Mouse (Mus musculus) cerebellum, adult 9-11 months (tissue): ENCODE data around the gene Hoxd4.

ENCODE experiments used
- DNase-seq: peaks from one replicate; pipeline ENCODE4 v3.0.0; 2022

Gene Hoxd4

DNA sequence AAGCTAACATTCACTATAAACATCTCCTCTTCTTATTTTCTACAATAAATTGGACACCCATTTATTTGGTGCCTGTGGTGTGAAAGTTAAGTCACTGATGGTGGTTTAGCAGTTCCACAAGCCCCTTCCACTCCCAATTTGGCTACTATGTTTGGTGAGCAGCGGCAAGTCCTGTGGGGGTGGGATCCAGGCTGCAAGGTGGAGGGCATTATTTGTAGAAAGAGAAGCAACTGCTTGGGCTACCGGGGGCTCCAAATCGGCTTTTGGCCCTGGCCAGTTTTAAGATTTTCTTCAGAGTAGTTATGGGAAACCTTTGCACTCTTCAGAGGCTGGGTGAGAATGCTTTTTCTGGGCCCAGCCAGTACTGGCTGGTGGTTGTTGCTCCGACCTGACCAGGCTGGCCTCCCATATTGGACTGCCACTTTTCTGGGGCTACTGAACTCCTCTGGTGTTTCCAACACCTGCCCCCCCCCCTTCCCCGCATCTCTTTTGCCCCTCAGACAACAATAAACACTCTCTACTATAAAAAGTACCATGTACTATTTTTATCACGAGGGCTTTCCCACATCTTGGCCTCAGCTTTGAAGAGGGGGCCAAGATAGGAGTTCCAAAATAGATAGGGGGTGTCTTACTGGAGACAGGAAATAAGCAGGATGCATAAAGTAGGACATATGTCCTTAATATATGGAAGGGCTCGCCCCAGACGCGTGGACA lies 20.2 kb downstream of the Hoxd4 start:
- no peak for DNase-seq

DNA sequence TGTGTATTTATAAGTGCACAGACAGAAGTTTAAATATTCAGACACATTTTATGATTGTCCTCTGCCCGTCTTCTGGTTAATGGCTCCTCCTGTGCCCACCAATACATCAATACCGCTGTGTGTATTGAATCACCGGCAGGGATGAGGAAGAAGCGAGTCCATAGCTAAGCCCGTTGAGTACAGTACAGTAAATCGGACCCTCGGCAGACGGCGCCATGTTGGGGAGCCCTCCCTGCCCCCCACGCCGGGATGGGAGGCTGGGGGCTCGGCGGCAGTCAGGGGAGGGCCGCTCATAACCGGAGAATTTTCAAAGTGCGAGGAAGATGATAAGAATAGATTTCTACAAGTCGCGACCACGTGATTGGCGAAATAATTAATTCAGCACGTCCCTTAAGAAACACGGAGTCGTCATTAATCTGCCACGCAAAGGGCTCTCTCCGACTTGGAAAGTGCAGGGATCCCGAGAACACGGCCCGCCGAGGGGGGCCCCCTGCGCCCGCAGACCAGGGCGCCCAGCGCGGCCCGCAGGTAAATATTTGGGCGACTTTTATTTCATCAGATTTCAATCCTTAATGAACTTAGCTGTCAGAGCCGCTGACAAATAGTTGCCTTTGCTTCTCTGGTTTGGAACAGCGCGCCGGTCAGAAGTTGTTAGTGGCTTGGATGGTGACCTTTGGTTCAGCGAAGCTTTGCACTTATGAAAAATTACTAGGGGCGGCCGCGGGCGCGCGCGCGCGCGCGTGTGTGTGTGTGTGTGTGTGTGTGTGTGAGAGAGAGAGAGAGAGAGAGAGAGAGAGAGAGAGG lies 21.0 kb downstream of the Hoxd4 start:
- DNase-seq = no peak

DNA sequence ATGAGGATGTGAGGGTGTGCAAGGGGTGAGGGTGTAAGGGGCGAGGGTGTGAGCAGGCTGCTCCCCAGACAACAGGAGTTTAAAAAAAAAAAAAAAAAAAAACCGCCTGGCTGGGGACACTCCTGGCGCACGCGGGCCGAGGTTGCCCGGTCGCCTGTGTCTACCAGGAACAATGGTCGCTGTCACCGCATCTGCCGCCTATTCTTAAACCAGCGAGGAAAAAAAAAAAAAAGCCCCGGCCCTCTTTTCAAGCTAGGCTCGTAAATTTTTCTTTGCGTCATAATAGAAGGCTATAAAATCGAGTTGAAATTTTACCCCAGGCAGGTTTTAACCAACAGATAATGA lies 21.6 kb downstream of the Hoxd4 start:
- DNase-seq = no peak

DNA sequence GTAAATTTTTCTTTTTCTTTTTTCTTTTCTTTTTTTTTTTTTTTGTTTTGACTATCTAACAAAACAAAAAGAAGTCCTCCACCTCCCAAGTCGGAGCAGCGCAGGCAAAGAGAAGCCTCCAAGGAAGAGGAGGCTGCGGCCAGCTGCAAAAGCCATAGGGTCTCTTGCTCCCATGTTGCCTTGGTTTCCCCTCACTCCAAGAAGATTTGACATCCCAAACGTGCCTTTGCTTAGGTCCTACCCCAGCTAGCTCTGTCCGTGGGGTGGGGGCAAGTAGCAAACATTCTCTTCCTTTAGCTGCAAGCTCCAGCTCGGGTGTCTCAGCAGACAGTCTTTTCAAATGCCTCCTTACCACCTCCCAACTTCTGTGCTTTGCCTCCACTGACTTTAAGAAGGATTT lies 22.0 kb downstream of the Hoxd4 start:
- DNase-seq = no peak

DNA sequence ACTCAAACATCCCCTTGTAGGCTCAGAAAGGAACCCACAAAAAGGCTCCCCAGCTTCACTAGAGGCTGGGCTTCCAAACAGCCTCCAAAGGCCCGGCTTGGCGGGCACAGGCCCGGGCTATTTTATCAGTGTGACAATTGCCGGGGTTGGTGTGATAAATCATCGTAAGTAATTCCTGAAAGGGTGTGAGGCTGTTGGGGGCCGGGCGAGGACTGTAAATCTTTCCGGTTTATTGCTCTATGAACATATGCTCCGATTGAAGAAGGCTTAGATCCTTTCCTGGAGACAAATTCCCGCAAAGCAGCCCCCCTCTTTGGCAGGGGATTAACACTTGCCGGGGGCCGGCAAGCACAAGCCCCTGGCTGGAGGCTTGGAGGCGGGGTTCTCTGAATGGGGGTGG lies 22.7 kb downstream of the Hoxd4 start:
- DNase-seq = no peak

DNA sequence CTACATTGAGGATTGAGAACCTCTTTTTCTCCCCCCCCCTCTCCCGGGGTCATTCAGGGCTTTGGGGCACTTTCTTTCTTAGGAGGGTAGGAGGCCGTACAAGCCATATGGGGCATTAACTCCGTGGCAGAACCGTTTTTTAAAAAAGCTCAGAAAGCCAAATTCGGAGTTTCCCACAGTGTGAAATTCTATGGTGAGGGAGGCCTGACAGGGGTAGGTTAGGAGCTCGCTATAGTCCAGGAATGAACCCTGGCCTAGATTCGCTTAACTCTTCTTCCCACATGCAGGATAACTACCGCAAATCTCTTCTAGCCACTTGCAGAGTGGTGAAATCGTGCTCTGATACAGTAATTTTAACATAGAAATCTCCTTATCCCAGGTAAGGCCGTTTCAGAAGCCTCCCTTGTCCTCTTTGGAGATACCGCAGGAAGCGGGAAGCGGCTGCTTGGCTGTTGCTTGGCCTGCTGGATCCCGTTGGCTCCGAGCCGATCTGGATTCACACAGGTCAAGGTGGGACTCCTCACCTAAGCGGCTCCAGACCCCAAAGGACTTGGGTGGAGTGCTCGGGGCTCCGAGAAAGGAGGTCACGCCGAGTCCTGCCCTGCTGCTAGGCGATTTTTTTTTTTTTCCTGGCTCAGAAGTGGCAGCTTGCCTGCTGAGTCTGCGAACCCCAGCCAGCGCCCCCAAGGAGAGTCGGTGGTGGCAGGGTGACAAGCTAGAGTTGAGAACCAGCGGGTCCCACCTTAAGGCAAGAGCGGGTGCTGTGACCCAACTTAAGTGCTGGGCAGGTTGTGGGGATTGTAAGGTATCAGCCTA lies 23.5 kb downstream of the Hoxd4 start:
- no peak for DNase-seq

DNA sequence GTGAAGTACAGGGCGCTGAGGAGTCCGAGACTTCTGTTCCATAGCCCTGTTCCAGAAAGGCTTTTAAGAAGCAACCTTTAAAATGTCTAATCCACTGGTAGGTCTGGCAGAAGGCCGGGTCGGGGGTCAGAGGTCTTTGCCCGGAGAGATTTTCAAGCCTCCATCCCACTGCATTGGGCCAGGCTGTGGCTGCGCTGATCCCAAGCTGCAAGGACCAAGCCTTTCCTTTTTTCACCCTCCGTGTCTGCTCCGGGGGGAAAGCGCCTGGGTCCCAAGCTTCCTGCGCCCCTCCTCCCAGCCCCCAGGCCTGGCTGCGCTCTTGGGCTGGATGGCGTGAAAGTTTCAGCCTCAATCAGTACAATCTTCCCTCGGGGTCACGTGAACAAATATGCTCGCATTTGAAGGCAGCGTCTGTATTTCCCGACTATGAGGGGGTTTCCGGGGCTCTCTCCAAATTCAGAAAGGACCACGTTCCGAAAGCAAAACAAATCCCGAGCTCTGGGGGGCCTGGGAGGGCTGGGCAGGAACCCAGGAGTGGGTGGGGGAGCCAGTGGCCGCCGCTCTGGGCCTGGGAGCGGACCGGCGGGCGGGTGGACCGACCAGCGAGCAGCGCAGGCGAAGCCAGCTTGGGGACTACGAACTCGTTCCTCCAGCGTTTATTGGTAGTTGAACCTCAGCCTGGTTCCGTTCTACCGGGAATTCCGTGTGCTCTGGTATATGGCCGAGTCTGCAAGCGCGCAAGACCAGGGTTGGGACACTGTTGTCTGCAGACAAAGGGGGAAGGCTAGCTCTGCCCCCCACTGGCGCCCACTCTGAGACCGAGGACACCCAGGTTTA lies 24.3 kb downstream of the Hoxd4 start:
- no peak for DNase-seq

DNA sequence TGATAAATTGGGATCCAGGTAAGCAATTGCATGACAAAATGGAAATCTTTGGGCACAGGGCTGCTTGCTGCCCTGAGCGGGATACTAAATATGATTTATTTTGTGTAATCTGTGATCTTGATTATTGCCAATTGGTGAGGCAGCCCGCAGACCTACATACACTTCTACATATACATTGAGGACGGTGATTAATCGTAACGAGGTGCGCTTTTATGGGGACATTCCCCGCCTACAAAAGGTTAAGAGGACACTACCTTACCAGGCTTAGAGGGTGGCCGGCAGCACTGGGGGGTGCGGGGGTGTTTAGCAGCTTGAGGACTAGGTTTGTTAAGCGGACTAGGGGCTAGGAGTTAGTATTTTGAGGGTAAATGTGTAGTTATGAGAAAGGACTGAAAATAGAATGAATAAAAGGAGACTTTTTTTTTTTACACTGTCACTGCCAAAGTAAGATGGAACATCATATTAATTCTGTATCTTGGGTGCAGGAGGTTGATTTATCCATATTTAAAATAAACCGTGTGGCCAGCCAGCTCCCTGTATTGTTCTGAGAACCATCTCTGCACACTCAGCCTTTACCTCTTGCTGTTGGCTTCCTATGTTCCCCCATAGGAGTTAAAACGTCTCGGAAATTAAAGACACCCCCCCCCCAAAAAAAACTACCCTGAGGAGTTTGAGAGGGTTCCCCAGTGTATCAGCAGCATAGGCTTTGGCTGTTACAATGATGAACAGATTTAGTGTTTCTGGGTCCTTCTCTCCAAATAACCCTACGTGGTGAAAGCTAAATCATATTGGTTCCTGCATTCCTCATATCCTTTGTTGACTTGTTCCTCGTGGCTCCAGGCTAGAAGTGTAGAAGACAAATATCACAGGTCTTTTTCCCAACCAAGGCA lies 25.2 kb downstream of the Hoxd4 start:
- DNase-seq = no peak

DNA sequence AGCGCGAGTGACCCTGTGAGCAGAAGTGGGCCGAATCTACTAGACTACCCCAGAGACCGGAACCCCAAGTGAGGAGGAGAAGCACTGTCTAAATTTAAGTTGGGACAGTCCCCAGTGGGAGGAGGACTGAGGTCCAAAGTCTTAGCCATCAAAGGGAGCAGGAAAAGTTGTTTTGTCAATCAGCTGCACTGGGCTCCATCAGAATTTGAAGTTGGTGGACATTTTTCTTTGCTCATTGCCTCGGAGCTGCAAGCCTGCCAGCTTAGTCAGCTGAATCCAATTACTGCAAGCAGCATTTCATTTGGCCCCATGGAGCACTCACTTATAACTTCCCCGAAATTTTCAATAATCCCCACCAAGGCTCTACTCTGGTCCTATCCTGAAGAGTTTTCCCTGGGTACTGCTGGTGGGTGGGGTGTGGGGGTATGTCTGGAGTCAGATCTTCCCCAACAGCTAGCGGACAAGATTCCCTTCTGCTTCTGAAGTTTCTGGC lies 25.9 kb downstream of the Hoxd4 start:
- DNase-seq = no peak

DNA sequence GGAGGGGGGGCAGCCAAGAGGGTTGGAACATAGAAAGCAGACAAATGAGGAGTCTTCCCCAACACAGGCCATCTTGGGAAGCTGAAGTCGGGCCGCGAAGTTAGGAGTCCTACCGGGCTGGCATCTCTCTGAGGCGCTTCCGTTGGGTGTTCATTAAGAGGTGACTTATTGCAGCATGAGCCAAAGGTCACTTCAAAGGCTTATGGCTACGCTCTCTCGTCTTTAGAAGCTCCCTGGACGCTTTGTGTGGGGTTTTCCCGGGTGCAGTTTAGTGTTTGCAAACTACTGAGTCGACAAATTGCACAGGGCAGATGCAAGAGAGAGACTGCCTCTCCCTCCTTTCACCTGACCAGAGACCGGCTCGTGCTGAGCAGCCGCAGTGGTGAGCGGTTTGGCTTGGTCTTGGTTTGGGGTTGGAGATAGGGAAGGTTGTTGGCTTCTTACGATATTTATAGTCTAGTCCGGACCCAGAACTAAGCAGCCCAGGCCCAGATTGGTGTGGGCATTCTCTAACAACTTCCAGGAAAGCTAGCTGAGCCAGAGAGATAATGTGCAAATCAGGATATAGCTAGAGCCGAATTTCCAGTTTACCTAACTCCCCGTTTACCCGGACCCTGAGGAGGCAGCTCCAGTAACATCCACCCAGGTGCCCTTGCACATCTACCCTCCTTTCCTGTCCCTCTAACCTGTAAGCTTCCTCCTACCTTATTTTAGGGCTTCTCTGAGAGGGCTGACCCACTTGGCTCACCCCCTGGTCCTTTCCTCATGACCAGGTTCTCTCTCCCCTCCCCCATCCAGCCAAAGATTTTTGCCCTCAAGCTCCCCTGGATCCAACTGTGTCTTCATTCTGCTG lies 27.1 kb downstream of the Hoxd4 start:
- DNase-seq = no peak

DNA sequence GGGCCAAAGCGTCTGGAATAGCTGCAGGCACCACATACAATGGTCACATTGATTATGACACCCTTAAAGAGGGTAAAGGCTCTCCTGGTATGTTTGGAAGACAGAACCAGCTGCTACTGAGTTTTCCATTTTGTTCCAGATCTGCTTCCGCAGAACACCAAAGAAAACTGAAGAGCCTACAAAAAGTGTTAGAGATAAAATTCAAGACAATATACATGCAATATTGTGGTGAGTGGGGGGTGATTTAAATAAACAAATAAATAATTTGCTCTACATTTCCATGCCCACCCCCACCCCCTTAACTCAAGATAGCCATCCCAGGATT lies 27.7 kb downstream of the Hoxd4 start:
- no peak for DNase-seq

DNA sequence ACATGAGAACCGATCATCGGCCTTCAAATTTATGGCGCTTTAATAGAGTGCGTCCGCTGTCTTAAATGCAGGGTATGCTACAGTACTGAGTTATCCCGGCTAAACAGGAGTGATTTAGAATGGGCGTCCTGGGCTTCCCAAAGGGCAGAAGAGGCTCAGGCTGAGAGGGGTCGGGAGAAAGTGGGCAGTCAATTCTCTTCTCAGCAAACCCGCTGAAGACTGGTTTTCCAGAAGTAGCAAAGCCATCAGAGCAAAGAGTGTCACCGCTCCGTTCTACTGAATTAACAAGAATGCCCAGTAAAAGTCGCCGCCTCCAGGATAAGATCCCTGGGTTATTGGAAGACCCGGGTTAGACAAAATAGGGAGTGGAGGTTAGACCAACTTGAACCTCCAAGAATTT lies 28.1 kb downstream of the Hoxd4 start:
- no peak for DNase-seq

DNA sequence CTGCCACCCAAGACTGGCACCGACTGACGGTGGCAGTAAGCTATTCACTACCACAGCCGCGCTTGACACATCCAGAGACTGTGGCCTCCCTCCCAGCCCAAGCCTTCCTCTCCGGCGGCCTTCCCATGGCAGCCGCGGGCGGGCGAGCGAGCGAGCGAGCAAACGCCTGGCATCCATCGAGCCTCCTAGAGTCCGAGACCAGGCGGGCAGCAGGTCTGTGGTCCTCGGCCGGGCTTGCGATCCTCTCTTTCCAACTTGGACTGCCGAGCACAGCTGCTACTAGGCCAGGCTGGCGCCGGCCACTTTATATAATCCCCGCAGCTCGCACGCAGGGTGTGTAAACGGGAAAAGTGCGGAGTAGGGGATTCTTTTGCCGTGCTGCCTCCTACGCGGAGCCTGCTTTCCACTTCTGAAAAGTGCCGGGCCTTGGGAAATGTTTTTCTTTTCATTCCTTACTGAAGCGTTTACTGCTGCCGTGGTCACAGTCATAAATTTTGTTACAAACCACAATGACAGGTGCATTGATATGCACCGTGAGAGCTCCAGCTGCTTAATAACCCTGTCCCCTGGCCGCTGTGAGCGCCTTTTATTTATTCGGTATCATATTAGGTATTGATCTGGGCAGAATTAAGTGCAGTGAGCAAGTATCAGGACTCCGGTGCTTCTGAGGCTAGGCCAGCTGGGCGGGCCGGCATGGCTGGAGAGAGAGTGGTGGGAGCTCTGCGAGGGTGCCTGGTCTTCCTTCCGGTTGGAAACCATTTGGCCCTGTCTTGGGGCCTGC lies 28.8 kb downstream of the Hoxd4 start:
- no peak for DNase-seq

DNA sequence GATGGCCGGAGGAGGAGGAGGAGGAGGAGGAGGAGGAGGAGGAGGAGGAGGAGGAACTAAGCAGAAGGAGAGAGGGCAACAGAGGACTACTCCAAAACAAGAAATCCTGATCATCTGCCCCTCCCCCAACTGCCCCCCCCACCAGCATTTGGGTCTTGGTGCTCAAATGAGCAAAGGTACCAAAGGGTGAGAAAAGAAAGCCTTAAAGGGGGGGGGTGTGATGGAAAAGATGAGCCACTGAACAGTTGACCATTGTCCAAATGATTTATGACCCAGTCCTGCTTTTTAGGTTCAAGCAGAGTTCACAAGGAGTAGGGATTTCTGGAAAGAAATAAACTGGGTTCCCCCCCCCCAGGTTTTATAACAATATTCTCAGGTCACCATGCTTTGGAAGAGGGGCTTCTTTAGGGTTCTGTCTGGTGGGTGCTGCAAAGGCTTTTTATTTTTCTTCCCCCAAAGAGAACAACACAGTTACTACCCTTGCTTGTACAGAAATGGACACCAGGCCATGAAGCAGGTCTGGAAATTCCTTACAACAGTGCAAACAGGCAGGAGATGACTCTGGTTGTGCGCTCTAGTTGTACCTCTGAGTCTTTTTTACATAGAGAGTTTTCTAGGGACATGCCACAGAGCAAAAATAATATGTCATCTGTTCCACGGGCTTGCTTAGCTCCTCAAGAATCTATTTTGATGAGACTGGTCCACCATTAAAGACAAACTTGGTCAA lies 29.7 kb downstream of the Hoxd4 start:
- no peak for DNase-seq

DNA sequence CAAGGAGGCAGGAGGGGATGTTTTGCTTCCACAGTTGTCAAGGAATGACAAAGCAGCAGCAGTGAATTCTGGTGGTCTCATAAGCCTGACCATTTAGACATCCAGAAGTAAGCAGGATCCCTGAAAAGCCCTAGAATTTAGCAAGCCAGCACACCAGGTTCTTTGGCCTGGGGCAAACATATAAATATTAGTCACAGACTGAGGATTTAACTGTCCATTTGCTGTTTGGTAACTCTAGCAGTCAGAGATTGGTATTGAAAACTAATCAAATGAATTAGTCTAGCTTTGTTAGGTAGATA lies 30.2 kb downstream of the Hoxd4 start:
- no peak for DNase-seq

DNA sequence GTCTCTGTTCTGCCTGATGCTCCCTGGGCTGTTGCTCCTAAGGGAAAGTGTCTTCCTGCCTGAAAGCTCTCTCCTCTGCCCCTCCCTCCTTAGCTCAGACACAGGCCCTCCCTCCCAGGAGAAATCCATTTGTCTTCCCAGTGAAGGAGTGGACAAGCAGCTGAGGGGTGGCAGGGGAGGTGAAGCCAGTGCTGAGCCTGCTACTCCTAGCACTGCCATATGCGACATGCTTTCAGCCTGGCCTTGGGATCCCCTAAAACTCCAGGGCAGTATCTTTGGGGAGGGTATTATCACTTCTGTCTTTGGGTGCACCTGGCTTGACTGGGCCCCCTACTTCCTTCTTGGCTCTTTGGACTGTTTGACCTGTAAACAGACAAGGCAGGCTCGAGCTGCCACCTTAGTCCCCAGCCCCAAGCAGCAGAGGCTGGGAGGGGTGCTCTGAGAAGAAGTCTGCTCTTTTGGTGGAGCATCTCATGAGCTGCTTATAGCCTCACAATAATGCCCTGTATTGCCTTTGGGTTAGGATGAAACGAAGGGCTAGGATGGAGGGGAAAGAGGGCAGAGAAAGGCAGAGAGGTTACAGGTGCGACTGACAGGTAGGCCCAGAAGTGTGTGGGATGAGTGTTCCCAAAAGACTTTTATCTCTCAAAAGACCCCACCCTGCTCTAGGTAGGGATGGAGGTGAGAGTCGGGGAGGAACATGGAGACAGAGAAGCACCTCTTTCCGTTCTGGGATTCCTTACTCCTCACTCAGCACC lies 34.0 kb downstream of the Hoxd4 start:
- DNase-seq = no peak

DNA sequence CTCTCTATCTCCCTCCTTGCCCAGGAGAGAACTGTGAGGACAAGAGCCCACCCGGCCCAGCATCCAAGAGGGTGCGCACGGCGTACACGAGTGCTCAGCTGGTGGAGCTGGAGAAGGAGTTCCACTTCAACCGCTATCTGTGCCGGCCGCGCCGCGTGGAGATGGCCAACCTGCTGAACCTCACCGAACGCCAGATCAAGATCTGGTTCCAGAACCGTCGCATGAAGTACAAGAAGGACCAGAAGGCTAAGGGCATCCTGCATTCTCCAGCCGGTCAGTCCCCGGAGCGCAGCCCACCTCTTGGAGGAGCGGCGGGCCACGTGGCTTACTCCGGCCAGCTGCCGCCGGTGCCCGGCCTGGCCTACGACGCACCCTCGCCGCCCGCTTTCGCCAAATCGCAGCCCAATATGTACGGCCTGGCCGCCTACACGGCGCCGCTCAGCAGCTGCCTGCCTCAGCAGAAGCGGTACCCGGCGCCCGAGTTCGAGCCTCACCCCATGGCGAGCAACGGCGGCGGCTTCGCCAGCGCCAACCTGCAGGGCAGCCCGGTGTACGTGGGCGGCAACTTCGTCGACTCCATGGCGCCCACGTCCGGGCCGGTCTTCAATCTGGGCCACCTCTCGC lies 34.7 kb downstream of the Hoxd4 start:
- DNase-seq = no peak

DNA sequence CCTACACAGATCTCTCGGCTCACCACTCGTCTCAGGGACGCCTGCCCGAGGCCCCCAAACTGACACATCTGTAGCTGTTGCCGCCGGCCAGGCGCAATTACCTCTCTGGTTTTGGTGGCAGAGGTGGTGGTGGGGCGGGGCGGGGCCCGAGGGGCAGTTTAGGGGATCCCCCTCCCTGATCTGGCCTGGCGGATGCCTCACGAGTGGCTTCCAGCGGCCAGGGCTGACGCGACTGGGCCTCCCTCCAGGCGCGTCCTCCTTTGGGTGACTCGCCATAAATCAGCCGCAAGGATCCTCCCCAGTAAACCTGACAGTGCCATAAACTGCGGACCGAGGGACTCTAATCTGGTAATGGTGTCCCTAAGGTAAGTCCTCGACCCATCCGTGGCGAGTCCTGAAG lies 35.3 kb downstream of the Hoxd4 start:
- no peak for DNase-seq
